30 mouse cellular contexts compared by ENCODE assay signal in the genomic region with DNA sequence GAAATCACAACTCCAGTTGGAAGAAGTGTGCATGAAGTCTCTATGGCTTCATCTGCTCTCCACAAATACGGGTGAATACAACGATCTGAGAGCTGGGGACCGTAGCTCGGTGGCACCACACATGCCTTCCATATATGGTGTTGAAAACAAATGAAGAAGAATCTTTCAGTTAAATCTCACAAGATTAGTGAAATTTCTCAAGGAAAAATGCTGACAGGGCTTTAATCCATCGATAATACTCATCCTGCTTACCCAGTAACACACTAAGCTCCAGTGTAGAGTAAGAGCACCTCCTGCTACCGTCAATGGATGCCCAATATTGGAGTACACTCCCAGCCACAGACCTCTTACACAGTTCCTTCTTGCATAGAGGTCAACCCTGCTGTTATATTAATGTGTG.
"Had no signal": no experiment of that assay in that cellular context is flagged by ENCODE, and none has a peak within 500 bp of the region (broad histone marks: within the 10 kb centered on the region; RNA-seq: fewer than 3 reads in every experiment).

No protein-coding gene starts in this region.

- H3K27ac ChIP-seq: heart, embryonic 13.5 days; heart, embryonic 15.5 days; hindbrain, embryonic 10.5 days; hindbrain, embryonic 12.5 days; hindbrain, embryonic 13.5 days; hindbrain, embryonic 14.5 days; hindbrain, embryonic 15.5 days; hindbrain, postnatal 0 days; intestine, embryonic 15.5 days; kidney, embryonic 15.5 days; kidney, postnatal 0 days; layer of hippocampus, adult 2 months; left cerebral cortex, adult 2 months had no signal

- H3K36me3 ChIP-seq: heart, embryonic 15.5 days; hindbrain, embryonic 12.5 days; hindbrain, embryonic 13.5 days; hindbrain, embryonic 15.5 days; intestine, embryonic 15.5 days; kidney, embryonic 15.5 days had no signal

- H3K9ac ChIP-seq: heart, embryonic 12.5 days; heart, embryonic 13.5 days; heart, embryonic 15.5 days; hindbrain, embryonic 12.5 days; hindbrain, embryonic 13.5 days; hindbrain, embryonic 14.5 days; hindbrain, embryonic 15.5 days; intestine, embryonic 15.5 days; kidney, embryonic 15.5 days had no signal

- H3K27me3 ChIP-seq: heart, embryonic 12.5 days; heart, embryonic 13.5 days; heart, embryonic 15.5 days; hindbrain, embryonic 12.5 days; hindbrain, embryonic 13.5 days; hindbrain, embryonic 15.5 days; intestine, embryonic 15.5 days; kidney, embryonic 15.5 days had no signal

- H3K4me1 ChIP-seq: heart, embryonic 15.5 days; intestine, embryonic 15.5 days; kidney, embryonic 15.5 days had no signal

- H3K9me3 ChIP-seq: heart, embryonic 13.5 days; heart, embryonic 15.5 days; hindbrain, embryonic 12.5 days; hindbrain, embryonic 13.5 days; hindbrain, embryonic 15.5 days; intestine, embryonic 15.5 days; kidney, embryonic 15.5 days had no signal

- H3K4me3 ChIP-seq: heart, embryonic 12.5 days; heart, embryonic 13.5 days; heart, embryonic 15.5 days; hindbrain, embryonic 10.5 days; hindbrain, embryonic 12.5 days; hindbrain, embryonic 13.5 days; hindbrain, embryonic 15.5 days; intestine, embryonic 15.5 days; kidney, embryonic 15.5 days; layer of hippocampus, adult 2 months; left cerebral cortex, adult 2 months had no signal

- DNase-seq: heart, postnatal 10 days; heart, postnatal 14 days; heart, postnatal 36 days; heart, postnatal 4 days; kidney, adult 11 months; kidney, adult 18-20 months; kidney, adult 2 months; kidney, adult 8-10 months; kidney, adult 9 months; kidney, postnatal 10 days; kidney, postnatal 14 days; kidney, postnatal 25 days; kidney, postnatal 36 days; kidney, postnatal 4 days; layer of hippocampus, adult 9-11 months; layer of hippocampus, postnatal 36 days had no signal
